Mouse (Mus musculus): Measurements from ENCODE around the gene Egfl8.

Egfl8 gene

GRCm38 (mm10) chr17:34627093-34627942 lies 11.5 kb upstream of the Egfl8 start:
- peak; percentile 92 for DNase-seq

GRCm38 (mm10) chr17:34626773-34627092 lies 11.0 kb upstream of the Egfl8 start:
- peak; percentile 56 for DNase-seq

- no peak for DNase-seq
Measured at GRCm38 (mm10) chr17:34626062-34626772, 10.4 kb upstream of the Egfl8 start.

GRCm38 (mm10) chr17:34624981-34625380 lies 9.2 kb upstream of the Egfl8 start:
- DNase-seq = no peak

GRCm38 (mm10) chr17:34623161-34623560 lies 7.4 kb upstream of the Egfl8 start:
- no peak for DNase-seq

- DNase-seq = no peak
Measured at GRCm38 (mm10) chr17:34621006-34621405, 5.2 kb upstream of the Egfl8 start.

- DNase-seq = no peak
Measured at GRCm38 (mm10) chr17:34618999-34619398, 3.2 kb upstream of the Egfl8 start.

- no peak for DNase-seq
Measured at GRCm38 (mm10) chr17:34613830-34614229, 1.9 kb downstream of the Egfl8 start.

- no peak for DNase-seq
Measured at GRCm38 (mm10) chr17:34613054-34613645, 2.6 kb downstream of the Egfl8 start.

GRCm38 (mm10) chr17:34611050-34611449 lies 4.7 kb downstream of the Egfl8 start:
- DNase-seq = no peak

GRCm38 (mm10) chr17:34607997-34608396 lies 7.8 kb downstream of the Egfl8 start:
- no peak for DNase-seq

GRCm38 (mm10) chr17:34606186-34607039 lies 9.4 kb downstream of the Egfl8 start:
- DNase-seq = no peak

GRCm38 (mm10) chr17:34605609-34606008 lies 10.2 kb downstream of the Egfl8 start:
- peak; percentile 97 for DNase-seq

- DNase-seq = no peak
Measured at GRCm38 (mm10) chr17:34604511-34605237, 11.1 kb downstream of the Egfl8 start.

- peak; percentile 99 for DNase-seq
Measured at GRCm38 (mm10) chr17:34604061-34604508, 11.7 kb downstream of the Egfl8 start, which contains the start of gene Agpat1. Gene Agpat1, plus strand, starts transcription at chr17:34604262.

- peak; percentile 100 for DNase-seq
Measured at GRCm38 (mm10) chr17:34603375-34604060, 12.3 kb downstream of the Egfl8 start, which contains the start of gene Rnf5. Gene Rnf5, minus strand, starts transcription at chr17:34603690.

- DNase-seq = no peak
Measured at GRCm38 (mm10) chr17:34601796-34602195, 14.0 kb downstream of the Egfl8 start.

- DNase-seq = no peak
Measured at GRCm38 (mm10) chr17:34599891-34600290, 15.9 kb downstream of the Egfl8 start.

- no peak for DNase-seq
Measured at GRCm38 (mm10) chr17:34597566-34598095, 18.1 kb downstream of the Egfl8 start, which contains the start of gene Ager. Gene Ager, plus strand, starts transcription at chr17:34597862.

GRCm38 (mm10) chr17:34596098-34596497 lies 19.7 kb downstream of the Egfl8 start:
- no peak for DNase-seq

All from layer of hippocampus, adult 9-11 months (tissue).